Mouse (Mus musculus) heart, embryonic 13.5 days (tissue): ENCODE data around the gene Sergef. TPM values are rescaled to one million over a fixed set of nuclear protein-coding genes. Genes with fewer than 3 reads are reported as not detected.

Experiments
- ATAC-seq: fragments of 200-750 bp; cut with Nextera tagmentation; 2 replicates; pipeline ENCODE4 v1.8.0; 2017; ENCODE audit warnings: moderate TSS enrichment; ENCODE audit not compliant: insufficient number of reproducible peaks, low FRiP score, low TSS enrichment; ENCODE audit errors: extremely low read depth
- H3K27ac ChIP-seq: fragments of 300-500 bp; sonication (generic); replicated peaks from 2 replicates; pipeline ENCODE4 v1.5.1; 2015; ENCODE audit warnings: moderate library complexity, mild to moderate bottlenecking, inconsistent platforms
- H3K27me3 ChIP-seq: fragments of 300-500 bp; sonication (generic); replicated peaks from 2 replicates; pipeline ENCODE4 v1.6.1; 2015; ENCODE audit warnings: mild to moderate bottlenecking, inconsistent platforms
- H3K36me3 ChIP-seq: fragments of 300-500 bp; sonication (generic); 2 replicates; pipeline ENCODE4 v1.6.1; 2015; ENCODE audit warnings: mild to moderate bottlenecking, inconsistent platforms
- H3K4me1 ChIP-seq: fragments of 300-500 bp; sonication (generic); 2 replicates; pipeline ENCODE4 v1.6.1; 2015; ENCODE audit warnings: inconsistent platforms
- H3K4me2 ChIP-seq: fragments of 300-500 bp; sonication (generic); 2 replicates; pipeline ENCODE4 v1.6.1; 2015; ENCODE audit warnings: inconsistent platforms, mild to moderate bottlenecking, moderate library complexity
- H3K4me3 ChIP-seq: fragments of 300-500 bp; sonication (generic); 2 replicates; pipeline ENCODE4 v1.5.1; 2015; ENCODE audit warnings: moderate library complexity, mild to moderate bottlenecking, inconsistent platforms
- H3K9ac ChIP-seq: fragments of 300-500 bp; sonication (generic); 2 replicates; pipeline ENCODE4 v1.6.1; 2015; ENCODE audit warnings: inconsistent platforms, mild to moderate bottlenecking, moderate library complexity
- H3K9me3 ChIP-seq: fragments of 300-500 bp; sonication (generic); 2 replicates; pipeline ENCODE4 v1.6.1; 2016; ENCODE audit warnings: inconsistent platforms
- WGBS: fragments of 180-500 bp; shearing (Covaris S2); methylation state at CpG from one replicate; pipeline ENCODE4 v1.1.7; 2015; ENCODE audit warnings: mixed read lengths; 5-methylcytosine and 5-hydroxymethylcytosine counted together
- polyA plus RNA-seq: library from polyadenylated mRNA; unstranded; fragments of >200 nt; fragmentation: Nextera tagmentation; extraction: Ambion mirVana; gene quantifications from 2 replicates; pipeline ENCODE4 v1.2.1, GENCODE M21; 2015

Sergef gene
- polyA plus RNA-seq, 1 experiment from 2014 or later: 12.2 TPM

DNA sequence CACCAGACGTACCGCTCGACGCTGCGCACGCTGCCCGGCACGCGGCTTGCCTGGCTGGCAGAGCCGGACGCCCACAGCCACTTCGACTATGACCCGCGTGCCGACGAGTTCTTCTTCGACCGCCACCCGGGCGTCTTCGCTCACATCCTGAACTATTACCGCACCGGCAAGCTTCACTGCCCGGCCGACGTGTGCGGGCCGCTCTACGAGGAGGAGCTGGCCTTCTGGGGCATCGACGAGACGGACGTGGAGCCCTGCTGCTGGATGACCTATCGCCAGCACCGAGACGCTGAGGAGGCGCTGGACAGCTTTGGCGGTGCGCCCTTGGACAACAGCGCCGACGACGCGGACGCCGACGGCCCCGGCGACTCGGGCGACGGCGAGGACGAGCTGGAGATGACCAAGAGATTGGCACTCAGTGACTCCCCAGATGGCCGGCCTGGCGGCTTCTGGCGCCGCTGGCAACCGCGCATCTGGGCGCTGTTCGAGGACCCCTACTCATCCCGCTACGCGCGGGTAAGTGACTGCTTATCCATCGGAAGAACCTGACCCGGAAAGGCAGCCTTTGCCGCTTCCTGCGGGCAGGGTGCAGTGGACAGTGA, 241.8 kb downstream of the Sergef start:
- peak overlapping the region; percentile 56 for H3K4me3 ChIP-seq
- H3K4me2 ChIP-seq: peak overlapping the region; percentile 94
- WGBS: 8% methylated on average over 70 of the region's 70 CpGs

DNA sequence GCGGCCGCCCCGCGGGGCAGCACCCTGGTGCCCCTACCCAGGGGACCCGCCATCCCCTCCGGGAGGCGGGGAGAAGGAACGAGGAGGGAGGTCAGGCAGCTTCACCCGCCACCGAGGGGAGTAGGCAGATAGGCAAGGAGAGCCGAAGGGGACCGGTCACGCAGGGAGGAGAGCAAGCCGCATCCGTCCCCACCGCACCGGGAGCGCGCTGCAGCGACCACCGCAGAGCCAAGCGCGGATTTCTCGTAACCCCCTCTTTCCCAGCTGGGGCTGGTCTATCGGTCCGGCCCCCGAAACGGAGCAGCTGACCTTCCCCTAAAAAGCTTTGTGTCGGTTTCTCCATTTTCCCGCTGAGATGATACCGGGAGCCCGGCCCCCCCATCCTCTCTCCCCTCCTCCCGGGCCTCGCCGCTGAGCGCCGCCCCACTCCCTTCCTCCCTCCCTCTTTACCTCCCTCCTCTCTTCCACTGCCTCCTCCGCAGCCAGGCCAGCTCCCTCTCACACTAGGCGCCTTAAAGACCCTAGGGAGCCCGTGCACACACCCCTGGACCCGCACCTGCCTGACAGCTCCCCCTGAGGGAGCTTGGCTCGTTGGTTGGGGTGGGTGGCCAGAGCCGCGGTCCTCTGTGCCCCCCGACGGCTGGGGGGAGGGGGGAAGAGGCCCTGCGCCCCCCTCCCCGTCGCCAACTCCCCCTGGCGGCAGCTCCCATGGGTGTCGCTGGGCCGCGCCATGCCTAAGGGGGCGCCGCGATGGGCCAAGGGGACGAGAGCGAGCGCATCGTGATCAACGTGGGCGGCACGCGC, 242.5 kb downstream of the Sergef start:
- Histone ChIP-seq H3K27ac (no peak overlapping the region), H3K27me3 (peaks cover 86% of the 10 kb centered on the region), H3K36me3 (no peaks in the 10 kb centered on the region), H3K9ac (no peak overlapping the region), H3K4me1 (peaks cover 17% of the 10 kb centered on the region), H3K4me2 (peak overlapping the region; percentile 94), H3K4me3 (peak overlapping the region; percentile 56), H3K9me3 (no peaks in the 10 kb centered on the region)
- WGBS: 2% methylated on average over 56 of the region's 64 CpGs
- no peak for ATAC-seq

More for the DNA sequence above, 241.8 kb downstream of the Sergef start:
- no peaks in the 10 kb centered on the region for H3K9me3 ChIP-seq
- H3K36me3 ChIP-seq: no peaks in the 10 kb centered on the region
- H3K4me1 ChIP-seq: peaks cover 17% of the 10 kb centered on the region
- no peak overlapping the region for H3K27ac ChIP-seq
- no peak for ATAC-seq
- peaks cover 83% of the 10 kb centered on the region for H3K27me3 ChIP-seq
- no peak overlapping the region for H3K9ac ChIP-seq

DNA sequence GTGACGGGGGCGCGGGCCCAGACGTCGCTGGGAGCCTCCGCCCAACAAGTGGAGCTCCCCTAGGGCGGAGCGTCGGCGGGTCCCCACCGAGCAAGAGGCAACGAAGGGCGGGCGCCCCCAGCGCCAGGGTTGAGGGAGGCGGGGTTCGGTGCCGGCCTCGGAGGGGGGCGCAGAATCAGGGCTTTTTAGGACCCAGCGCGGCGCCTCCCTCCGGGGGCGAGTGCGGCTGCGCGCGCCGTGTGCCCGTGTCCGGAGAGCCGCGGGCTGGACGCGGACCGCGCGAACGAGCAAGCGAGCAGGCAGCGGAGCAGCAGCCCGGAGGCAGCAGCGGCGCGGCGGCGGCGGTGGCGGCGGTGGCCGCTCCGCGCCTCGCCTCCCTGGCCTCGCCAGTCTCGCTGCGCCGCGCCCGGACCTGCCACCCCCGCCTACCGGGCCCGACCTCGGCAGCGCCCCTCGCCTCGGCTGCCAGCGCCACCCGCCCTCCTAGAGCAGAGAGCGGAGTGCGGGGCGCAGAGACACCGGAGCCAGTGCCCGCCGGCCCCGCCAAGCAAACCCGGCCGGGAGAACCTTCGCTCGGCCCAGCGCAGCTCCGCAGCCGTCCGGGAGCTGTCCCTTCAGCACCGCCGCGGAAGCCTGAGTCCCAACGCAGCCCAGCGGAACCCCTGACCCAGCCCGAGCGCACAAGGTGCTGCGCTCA, 243.2 kb downstream of the Sergef start, which contains the start of gene Kcnc1:
Gene Kcnc1, plus strand, starts transcription at position 267 of the 697 bp plus-strand sequence.
- peak within 1 kb of the TSS; percentile 52; the same call in 1 of the 2 replicates for H3K9ac ChIP-seq
- WGBS: under 1% methylated on average over 82 of the region's 93 CpGs

DNA sequence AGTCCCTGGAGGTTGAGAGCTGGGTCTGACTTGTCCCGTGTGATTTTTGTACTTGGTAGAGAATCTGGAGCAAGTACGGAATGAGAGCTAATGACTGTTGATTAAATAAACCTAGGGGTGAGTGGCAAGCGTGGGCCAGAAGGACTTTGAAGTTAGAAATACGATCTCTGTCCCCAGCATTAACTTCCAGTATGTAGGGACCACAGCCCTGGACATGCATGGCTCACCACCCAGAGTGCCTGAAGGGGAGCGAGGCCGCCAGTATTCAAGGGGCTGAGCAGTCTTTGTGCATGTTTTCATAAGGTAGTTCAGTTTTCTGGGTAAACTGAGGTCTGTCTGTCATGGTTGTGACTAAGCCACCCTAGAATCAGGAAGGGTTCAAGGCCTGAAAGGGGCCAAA, 244.0 kb downstream of the Sergef start:
- H3K4me3 ChIP-seq: peak overlapping the region; percentile 56; the same call in 1 of the 2 replicates
- no peak overlapping the region for H3K9ac ChIP-seq
- H3K4me1 ChIP-seq: peaks cover 17% of the 10 kb centered on the region
- no peaks in the 10 kb centered on the region for H3K9me3 ChIP-seq
- peaks cover 86% of the 10 kb centered on the region for H3K27me3 ChIP-seq
- ATAC-seq: no peak
- peak overlapping the region; percentile 94 for H3K4me2 ChIP-seq
- H3K27ac ChIP-seq: no peak overlapping the region
- 33% methylated on average over 6 of the region's 6 CpGs for WGBS
- H3K36me3 ChIP-seq: no peaks in the 10 kb centered on the region

More for the DNA sequence above, 243.2 kb downstream of the Sergef start, which contains the start of gene Kcnc1:
- H3K9me3 ChIP-seq: no peaks in the 10 kb centered on the region
- peak within 1 kb of the TSS; percentile 94 for H3K4me2 ChIP-seq
- H3K4me1 ChIP-seq: peaks cover 17% of the 10 kb centered on the region
- no peak within 1 kb of the TSS for H3K27ac ChIP-seq
- peak within 1 kb of the TSS; percentile 56 for H3K4me3 ChIP-seq
- H3K27me3 ChIP-seq: peaks cover 84% of the 10 kb centered on the region
- H3K36me3 ChIP-seq: no peaks in the 10 kb centered on the region
- ATAC-seq: peak; percentile 37; the same call in 1 of the 2 replicates

DNA sequence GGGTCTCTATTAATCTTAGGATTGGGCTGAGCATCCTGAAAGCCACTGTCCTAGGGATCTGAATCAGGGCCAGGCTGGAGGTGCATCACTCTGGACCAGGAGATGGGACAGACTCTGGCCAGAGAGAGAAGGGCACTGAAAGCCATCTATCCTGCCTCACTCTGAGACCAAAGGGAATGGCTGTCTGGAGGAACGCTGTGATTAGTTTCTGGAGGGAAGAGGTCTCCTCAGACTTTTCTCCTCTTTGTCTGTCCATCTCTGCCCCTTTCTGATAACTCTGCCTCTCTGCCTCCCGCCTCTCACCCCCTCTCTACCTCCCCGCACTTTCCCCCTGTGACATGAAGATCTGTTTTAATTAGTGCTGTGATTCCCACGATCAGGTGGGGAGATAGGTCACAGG, 244.7 kb downstream of the Sergef start:
- Histone ChIP-seq H3K9ac (no peak overlapping the region), H3K27me3 (peaks cover 82% of the 10 kb centered on the region), H3K4me1 (peaks cover 17% of the 10 kb centered on the region), H3K27ac (no peak overlapping the region), H3K4me3 (no peak overlapping the region), H3K9me3 (no peaks in the 10 kb centered on the region), H3K4me2 (no peak overlapping the region), H3K36me3 (no peaks in the 10 kb centered on the region)
- WGBS: 59% methylated on average over 4 of the region's 4 CpGs
- no peak for ATAC-seq

DNA sequence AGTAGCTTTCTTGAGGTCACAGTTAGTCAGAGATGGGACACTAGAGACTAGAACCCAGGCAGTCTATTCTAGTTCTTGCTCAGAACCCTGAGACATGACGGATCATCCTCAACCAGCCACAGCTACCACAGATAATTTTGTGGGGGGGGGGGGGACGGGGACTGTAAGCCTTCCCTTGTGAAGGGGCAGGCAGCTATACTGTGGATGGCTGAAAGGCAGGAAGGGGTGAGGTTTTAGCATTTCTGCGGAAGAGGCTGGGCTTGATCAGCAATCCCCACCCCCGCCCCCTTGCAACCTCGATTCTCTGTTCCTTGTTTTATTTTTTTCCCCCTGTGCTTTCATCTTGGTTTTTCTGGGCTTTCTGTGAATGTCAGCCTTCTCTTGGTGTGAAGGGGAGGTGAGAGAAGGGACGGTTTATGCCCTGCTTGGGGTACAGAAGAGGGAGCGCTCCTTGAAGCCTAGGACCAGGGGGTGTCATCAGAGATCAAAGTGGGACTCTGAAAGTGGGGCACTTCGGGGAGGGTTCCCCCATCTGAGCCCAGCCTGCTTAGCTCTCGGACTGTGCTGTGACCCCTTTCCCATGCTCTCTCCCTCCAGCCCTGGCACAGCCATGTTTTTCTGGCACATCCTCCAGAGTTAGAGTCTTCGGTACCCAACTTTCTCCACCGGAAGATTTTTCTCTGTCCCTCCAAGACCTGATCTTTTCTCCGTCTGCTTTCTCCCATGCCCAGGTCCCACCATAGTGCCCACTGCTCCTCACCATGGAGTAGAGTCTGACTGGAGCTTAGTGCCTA, 245.7 kb downstream of the Sergef start:
- ATAC-seq: no peak
- Histone ChIP-seq H3K27ac (no peak overlapping the region), H3K9ac (no peak overlapping the region), H3K4me3 (no peak overlapping the region), H3K27me3 (peaks cover 78% of the 10 kb centered on the region), H3K4me1 (peaks cover 17% of the 10 kb centered on the region), H3K4me2 (no peak overlapping the region), H3K36me3 (no peaks in the 10 kb centered on the region), H3K9me3 (no peaks in the 10 kb centered on the region)
- WGBS: 29% methylated on average over 12 of the region's 12 CpGs

Other genes with a start within 250 kb of the Sergef start
- 0.05 TPM in 1 of 2 replicates, not detected in the other for gene Kcnc1, start 243.3 kb downstream of the Sergef start, polyA plus RNA-seq
- gene Tph1, start 32.7 kb upstream of the Sergef start, polyA plus RNA-seq: 0.13 TPM in 1 of 2 replicates, not detected in the other
- gene Saal1, start 70.9 kb upstream of the Sergef start, polyA plus RNA-seq: 14.7 and 15.9 TPM in 2 replicates
- gene Saa3, start 75.9 kb upstream of the Sergef start, polyA plus RNA-seq: 0.15 TPM in 1 of 2 replicates, not detected in the other
- 0.18 TPM in 1 of 2 replicates, not detected in the other for gene Saa4, start 92.8 kb upstream of the Sergef start, polyA plus RNA-seq
- not detected in 2 replicates for gene Saa1, start 103.2 kb upstream of the Sergef start, polyA plus RNA-seq
- not detected in 2 replicates for gene Saa2, start 112.0 kb upstream of the Sergef start, polyA plus RNA-seq
- gene Hps5, start 156.3 kb upstream of the Sergef start, polyA plus RNA-seq: 9.7 and 10.8 TPM in 2 replicates
- 28.5 and 29.7 TPM in 2 replicates for gene Gtf2h1, start 156.3 kb upstream of the Sergef start, polyA plus RNA-seq
- 2,723 and 3,293 TPM in 2 replicates for gene Ldha, start 201.7 kb upstream of the Sergef start, polyA plus RNA-seq
- gene Ldhc, start 221.4 kb upstream of the Sergef start, polyA plus RNA-seq: not detected in 2 replicates